Mouse (Mus musculus): ENCODE data around the gene Zfp955a.
"Not testable (repeated sequence)": the region's sequence is repeated elsewhere in the genome, so short reads cannot be mapped to it uniquely, and the experiment has no call there.

Zfp955a gene

DNA sequence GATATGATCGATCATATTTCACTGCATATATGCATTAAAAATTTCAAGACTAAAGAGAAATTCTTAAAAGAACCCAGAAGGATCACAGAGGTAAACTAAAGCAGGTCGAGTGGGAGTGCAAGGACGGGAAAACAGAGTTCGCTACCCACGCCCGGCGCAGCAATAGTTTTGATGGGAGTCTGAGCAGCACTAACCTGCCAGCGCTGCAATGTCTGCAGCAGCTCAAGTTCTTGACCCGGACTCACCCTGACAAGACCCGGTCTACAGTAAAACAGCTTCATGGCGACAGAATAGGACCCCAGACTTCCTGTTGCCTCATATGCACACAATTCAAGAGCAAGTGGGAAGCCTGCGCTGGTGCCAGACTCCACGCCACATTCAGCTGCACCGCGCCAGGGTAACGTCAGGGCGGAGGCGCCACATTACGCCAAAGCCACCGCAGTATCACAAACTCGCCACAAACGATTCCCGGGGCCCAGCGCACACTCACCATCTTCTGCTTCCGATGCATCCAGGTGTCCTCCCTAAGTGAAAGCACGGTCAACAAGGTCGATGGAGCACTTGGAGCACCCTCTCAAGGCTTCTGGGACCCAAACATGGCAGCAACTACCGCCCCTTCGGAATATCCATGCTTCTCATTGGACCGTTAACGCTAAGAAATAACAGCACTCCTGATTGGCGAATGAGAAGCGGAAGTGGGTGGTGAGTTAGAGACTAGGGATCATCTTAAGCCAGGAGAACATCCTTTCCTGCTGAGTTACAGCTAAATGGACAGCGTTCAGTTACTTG is at the start of gene Zfp955a:
Gene Zfp955a (minus strand): TSS at position 616 of the 789 bp plus-strand sequence.
- not testable (repeated sequence) for DNase-seq

GRCm38 (mm10) chr17:33289876-33290149 is 34.9 kb upstream of the Zfp955a start:
- DNase-seq, result not testable (repeated sequence)

DNA sequence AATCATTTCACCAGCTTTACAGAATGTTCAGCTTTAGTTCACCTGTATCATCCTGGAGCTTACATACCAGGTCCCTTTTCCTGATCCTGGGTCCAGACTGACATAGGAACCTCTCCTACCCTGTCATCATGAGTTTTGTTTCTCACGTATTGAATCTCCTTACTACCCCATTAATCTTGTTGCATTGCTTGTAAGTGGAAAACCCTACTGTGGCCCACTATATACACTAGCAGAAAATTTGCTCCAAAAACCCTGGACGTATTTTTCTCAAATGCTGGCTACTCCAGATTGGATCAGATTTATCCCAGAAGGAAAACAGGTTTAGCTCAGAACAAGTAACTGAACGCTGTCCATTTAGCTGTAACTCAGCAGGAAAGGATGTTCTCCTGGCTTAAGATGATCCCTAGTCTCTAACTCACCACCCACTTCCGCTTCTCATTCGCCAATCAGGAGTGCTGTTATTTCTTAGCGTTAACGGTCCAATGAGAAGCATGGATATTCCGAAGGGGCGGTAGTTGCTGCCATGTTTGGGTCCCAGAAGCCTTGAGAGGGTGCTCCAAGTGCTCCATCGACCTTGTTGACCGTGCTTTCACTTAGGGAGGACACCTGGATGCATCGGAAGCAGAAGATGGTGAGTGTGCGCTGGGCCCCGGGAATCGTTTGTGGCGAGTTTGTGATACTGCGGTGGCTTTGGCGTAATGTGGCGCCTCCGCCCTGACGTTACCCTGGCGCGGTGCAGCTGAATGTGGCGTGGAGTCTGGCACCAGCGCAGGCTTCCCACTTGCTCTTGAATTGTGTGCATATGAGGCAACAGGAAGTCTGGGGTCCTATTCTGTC is 34.3 kb upstream of the Zfp955a start, which contains the start of gene Zfp955b:
Gene Zfp955b (plus strand): TSS at position 506 of the 837 bp plus-strand sequence.
- DNase-seq, result not testable (repeated sequence)

- no peak for DNase-seq
These were observed 14.0 kb upstream of the Zfp955a start for GRCm38 (mm10) chr17:33268907-33269306.

DNA sequence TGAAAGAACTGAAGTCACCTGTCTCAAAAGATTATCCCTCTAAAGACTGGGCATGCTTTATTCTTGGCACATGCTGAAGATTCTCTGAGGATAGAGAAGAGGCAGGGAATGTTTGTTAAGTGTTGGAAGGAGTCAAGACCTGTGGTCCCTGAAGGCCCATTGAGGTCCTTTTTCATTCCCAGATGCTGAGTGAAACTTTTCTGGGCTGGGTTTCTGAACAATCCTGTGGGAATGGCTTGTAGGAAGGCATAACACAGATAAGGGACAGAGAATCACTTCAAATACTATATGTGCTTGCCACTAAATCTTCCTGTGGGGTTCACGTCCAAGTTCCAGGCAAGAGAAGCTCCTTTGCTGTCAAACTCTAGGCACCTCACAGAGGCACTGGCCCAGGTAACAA is 9.4 kb upstream of the Zfp955a start, which contains the start of gene Olfr63:
Gene Olfr63 (plus strand): TSS at position 301 of the 400 bp plus-strand sequence.
- no peak for DNase-seq

DNA sequence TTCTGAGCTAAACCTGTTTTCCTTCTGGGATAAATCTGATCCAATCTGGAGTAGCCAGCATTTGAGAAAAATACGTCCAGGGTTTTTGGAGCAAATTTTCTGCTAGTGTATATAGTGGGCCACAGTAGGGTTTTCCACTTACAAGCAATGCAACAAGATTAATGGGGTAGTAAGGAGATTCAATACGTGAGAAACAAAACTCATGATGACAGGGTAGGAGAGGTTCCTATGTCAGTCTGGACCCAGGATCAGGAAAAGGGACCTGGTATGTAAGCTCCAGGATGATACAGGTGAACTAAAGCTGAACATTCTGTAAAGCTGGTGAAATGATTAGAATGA is 343 bp upstream of the Zfp955a start:
- not testable (repeated sequence) for DNase-seq

DNA sequence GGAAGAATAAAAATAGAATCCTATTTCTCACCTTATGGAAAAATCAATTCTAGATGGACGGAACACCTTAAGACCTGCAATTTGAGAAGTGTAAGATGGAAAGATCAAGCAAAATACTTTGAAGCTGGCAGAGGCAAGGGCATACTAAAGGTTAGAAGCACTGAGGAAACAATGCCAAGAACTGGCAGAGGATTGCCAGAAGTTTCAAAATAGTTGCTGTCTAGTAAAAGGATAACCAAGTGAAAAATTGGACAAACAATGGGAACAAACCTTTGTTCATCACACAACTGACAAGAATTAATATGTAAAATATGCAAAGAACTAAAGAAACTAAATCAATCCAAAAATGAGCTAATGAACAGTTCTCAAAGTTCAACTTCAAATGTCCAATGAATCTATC is 18.3 kb downstream of the Zfp955a start:
- not testable (repeated sequence) for DNase-seq

GRCm38 (mm10) chr17:33221590-33221989 is 33.4 kb downstream of the Zfp955a start, which contains the start of gene Olfr1564:
Gene Olfr1564, minus strand, starts transcription at chr17:33221690.
- DNase-seq, result no peak

DNA sequence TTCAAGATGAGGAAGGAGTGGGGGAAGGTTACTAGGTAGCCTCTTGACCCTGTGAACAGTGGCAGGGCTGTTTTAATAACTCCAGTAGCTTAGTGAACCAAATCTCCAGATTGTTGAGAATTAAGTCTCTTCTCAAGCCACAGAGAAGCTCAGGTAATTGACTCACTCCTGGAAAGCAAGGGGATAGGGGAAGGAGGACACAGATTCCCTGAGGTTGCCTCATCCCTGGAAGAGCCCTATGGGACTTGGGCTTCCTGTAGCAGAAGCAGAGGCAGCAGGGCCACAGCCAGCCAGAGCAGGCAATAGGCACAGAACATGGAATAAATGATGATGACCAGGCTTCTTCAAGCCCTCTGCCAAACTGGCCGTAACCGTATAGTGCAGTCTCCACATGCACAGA is 63.9 kb downstream of the Zfp955a start, which contains the start of gene Olfr239:
Gene Olfr239 (plus strand): TSS at position 301 of the 400 bp plus-strand sequence.
- not testable (repeated sequence) for DNase-seq
